Mouse (Mus musculus) thymus, postnatal 36 days (tissue): ENCODE measurements around the gene Mtf1.

ENCODE experiments used
- DNase-seq, 2 experiments: peaks; one replicate each; pipeline ENCODE4 v3.0.0; 2022; ENCODE audit warnings: mixed read lengths in 2 of 2

The Mtf1 gene

DNA sequence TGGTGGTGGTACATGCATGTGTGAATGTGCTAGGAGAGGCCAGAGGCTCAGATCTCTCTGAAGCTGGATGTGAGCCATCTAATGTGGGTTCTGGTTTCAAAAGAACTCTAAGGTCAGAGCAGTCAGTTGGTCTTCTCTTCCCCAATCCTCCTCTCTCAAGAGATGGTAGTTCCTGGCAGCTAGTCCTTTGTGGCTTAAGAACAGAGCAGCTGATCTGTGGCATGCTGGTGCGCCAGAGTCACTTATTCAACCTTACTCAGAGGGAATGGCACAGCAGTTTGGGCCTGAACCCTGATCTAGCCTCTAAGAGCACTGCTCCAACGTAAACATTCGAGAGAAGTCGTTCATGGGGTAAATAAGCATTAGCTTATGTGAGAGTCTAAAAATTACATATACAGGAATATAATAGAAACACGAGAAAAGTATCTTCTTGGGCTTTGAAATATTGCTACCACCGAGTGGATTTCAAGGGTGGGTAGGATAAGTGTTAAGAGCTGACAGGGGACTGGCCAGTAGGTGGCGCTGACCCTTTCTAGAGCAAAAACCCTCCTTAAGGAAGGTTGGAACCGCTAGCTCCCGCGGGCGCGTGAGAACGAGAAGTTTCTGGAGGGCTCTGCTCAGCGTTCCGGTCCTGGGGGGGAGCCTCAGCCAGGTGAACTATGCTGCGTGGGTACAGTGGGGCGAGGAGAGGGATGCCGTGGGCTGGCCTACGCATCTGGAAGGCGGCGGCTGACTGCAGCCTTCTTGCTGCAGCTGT, at the start of gene Mtf1:
TSS of gene Mtf1 (plus strand) at position 553 of the 757 bp plus-strand sequence.
- DNase-seq: peak; percentile 84

DNA sequence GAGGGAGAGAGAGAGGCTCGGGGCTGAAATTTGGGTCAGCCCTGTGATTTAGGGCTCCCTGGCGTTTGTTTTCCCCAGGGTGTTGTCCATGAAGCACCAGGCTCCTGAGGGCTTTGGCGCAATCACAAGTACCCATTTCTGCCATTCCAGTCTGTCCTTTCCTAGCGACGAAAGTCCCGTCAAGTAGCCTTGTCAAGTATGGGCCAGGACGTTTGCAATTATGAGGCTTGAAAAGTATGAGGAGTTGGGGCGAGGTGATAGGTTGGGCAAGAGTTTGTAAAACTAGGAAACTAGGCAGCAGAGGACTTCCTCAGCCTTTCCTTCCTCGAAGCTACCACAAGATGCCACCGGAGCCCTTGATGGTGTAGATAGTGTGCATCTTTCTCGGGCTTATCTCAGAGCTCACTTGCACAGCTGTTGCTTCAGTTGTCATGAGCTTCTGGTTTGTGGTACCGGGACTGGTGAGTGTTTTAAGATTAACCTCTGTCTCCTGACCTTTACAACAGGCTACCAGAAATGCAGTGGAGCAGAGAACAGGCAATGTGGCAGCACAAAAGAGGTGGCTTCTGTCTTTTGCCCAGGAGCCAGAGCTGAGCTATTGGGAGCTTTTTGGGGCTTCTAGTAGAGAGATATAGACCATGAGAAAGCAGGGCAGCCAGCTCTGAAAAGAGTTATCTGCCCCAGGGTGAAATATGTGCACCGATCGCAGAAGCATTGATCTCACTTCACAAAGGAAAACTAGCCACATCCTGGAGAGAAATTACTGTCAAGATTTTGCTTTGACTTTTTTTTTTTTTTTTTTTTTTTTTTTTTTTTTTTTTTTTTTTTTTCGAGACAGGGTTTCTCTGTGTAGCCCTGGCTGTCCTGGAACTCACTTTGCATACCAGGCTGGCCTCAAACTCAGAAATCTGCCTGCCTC, 49.4 kb upstream of the Mtf1 start:
- peak; percentile 54 to 67 for DNase-seq

DNA sequence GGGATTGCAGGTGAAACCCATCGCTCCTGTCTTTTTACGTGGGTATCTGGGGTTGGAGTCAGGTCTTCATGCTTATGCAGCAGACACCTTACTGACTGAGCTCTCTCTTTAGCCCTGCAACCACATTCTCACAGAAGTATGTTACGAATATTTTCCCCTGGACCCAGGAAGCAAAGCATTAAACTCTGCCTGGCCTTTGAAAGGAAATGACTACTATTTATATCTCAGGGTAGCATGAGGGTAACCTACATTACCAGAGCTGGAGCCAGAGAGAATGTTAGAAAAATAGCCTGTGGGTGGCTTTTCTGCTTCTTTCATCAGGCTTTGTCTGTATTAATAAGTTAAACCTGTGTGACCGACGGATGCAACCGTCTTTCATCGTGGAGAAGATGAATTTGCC, 46.4 kb upstream of the Mtf1 start:
- DNase-seq: no peak

DNA sequence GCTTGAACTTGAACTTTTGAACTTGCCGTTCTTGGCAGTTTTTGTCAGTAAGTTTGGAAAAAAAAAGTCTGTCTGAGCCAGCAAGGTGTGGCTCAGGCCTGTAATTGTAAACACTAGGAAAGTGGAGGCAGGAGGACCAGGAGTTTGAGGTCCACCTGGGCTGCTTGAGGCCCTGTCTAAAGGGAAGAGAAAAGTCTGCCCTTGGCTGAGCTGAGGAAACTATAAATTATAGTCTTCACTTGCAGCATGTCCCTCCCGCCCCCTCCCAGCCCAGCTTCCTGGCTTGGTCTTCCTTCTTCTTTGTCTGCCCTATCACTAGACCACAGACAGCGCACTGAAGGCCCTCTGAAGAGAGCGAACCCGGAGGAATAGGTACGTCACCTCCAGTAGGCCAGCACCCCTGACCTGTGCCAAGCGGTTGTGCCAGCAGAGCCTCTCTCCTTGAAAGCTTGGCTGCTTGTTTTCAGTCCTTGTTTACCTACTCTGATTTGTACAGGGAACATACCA, 42.5 kb upstream of the Mtf1 start:
- no peak for DNase-seq

DNA sequence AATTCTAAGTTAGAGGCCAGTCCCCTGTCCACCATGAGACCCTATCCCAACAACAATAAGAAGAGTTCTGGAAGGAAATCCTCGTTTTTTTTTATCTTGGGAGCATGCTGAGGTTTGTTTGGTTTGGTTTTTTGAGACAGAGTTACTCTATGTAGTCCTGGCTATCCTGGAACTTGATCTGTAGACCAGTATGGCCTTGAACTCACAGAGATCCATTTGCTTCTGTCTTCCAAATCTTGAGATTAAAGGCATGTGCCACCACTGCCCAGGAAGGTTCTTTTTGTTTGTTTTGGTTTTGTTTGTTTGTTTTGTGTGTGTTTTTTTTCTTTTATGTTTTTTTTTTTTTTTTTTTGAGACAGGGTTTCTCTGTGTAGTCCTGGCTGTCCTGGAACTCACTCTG, 40.7 kb upstream of the Mtf1 start:
- DNase-seq: no peak

DNA sequence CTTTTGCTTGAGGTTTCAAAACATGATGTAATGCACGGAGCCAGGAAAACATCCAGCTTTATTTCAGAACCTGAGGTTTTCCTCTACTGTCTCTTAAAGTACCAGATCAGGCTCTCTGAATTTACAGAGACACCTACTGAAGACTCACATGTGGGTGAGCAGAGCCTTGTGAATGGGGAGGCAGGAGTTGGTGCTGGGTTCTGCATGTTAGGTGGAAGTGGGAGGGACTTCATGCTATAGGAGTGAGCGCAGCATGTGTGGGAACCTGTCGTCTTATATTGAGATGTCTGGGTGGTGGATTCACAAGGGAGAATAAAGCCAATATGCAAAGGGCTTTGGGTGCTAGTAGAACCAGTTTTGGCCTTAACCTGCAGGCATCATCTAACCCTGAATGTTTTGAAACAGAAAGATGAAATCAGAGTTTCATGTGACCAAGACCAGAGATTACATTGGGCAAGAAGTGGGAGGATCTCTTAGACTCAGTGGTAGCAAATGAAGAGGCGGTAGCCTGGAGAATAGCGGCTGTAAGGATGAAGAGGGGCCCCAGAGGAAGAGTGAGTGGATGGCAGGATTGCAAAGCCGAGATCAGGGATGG, 38.9 kb upstream of the Mtf1 start:
- no peak for DNase-seq

DNA sequence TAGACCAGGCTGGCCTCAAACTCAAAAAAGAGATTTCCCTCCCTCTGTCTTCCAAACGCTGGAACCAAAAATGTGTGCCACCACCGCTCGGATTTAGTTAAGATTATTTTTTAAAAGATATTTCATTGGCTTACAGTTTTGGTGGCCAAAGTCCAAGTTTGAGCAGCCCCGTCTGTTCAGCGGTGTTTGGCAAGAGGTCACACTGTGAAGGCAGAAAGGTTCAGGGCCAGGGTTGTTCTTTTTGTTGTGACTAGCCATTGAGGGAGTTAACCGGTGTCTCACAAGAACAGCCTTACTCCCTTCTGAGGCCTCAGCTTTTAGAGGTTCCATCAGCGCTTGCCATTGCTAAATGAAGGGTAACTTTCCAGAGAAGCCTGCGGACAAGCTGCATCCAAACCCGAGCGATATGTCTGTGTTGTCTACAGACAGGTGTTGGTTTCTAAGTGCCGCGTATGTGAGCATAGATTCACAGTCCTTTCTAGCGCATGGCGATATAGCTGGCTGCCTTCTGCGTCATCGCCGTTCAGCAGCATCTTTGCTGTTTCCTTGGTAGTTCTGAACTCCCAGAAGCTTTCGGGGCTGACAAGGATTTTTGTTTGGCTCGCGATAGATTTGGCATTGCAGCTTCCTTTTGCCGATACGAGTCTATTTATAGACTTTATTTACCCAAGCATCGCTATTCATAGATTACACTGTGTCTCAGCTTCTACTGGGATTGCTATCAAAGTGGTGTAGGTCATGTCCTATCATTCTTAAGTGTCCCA, 35.9 kb upstream of the Mtf1 start:
- DNase-seq: no peak

DNA sequence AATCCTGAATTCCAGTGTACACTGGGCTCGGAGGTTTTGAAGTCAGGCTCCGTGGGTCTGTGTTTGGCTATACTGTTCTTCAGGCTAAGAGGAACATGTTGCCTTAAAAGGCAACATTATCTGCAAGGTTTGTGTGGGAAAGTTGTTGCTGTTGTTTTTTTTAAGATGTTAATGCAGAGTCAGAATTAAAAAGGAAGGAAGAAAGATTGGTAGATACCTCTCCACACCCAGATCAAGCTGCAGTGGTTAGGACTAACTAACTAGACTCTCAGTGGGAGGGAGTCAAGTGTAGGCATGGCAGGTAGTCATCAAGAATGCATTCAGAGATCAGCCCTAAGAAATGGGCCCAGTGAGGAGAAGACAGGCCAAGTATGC, 35.4 kb upstream of the Mtf1 start:
- DNase-seq: no peak

DNA sequence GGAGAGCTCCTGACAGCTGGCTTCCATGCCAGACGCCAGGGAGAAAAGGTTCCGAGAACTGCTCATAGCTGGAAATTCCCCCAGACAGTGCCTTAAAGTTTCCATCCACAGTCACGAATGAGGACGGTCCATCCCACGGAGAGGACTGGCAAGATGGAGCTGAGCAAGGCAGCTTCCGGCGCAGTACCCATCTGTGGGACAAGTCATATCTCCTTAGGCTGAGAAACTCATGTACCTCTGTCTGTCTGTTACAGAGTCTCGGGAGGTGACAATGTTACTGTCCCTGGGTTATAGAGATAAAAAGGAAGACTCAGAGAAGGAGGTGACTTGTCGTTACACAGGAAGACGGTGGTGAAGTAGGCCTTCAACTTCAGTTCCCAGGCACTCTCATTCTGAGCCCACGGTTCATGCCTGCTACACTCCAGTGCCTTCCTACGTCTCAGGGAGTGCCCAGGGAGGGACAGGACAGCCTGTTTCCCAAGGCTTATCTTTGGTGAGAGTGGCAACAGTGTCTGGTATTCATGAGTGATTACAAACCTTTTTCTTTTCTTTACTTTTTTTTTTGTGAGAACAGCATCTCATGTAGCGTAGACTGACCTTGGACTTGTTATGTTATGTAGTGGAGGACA, 32.8 kb upstream of the Mtf1 start:
- no peak for DNase-seq

DNA sequence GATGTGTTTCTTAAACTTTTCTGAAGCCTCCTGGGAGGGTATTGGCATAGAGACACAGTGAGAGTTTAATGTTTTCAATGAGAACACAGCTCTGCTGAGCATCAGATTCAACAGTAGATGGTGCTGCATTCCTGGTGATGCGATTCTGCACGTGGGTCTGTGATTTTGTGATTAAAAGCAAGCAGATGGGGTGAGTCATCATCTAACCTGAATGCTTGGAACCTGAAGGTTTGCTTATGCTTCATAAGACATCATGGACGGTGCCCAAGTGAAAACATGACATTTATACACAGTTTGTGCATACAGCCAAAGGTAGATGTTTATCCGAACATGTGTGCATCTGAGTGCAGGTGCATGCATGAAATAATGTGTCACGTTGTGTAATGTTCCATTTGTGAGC, 31.3 kb upstream of the Mtf1 start:
- no peak for DNase-seq

DNA sequence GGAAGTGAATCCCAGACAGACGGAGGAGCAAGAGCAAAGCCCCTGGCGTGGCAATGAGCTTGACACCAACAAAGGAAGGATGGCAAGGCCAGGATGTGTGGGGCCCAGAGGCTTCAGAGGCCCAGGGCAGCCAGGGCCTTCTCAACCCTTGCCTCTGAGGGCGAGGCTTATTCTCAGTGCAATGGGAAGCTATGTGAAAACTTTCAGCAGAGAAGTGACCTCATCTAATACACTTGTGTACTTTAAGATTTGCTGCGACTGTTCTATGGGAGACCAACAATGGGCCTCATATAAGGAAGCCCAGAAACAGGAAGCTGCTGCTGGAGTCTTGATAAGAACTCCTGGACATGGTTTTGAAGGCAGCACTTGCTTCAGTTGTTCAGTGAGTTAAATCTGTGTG, 29.8 kb upstream of the Mtf1 start:
- no peak for DNase-seq

DNA sequence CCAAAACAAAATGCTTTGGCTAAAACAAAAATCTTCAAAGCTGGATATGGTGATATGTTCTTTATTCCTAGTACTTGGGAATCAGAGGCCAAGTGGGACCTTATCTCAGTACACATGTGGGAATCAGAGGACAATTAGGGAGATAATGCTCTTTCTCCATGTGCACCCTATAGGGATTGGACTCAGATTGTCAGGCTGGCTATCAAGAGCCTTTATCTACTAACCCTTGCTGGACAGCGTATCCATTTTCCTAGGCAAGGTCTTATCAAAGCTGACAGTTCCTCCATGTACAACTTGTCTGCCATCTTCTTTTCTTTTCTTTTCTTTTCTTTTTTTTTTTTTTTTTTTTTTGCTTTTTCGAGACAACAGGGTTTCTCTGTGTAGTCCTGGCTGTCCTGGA, 28.5 kb upstream of the Mtf1 start:
- DNase-seq: no peak

DNA sequence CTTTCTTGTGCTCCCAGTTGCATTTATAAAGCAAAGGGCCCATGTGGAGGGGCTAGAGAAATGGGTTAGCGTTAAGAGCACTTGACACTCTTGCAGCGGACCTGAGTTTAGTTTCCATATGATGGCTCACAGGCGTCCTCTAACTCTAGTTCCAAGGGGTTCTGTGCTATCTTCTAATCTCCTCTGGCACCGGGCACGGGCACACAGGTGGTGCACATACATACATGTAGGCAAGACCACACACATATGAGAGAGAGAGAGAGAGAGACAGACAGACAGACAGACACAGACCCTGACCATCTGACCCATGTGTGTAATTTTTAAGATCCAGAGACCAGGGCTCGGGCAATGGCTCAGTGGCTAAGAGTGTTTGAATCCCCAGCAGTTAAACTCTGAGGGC, 27.9 kb upstream of the Mtf1 start:
- DNase-seq: no peak

DNA sequence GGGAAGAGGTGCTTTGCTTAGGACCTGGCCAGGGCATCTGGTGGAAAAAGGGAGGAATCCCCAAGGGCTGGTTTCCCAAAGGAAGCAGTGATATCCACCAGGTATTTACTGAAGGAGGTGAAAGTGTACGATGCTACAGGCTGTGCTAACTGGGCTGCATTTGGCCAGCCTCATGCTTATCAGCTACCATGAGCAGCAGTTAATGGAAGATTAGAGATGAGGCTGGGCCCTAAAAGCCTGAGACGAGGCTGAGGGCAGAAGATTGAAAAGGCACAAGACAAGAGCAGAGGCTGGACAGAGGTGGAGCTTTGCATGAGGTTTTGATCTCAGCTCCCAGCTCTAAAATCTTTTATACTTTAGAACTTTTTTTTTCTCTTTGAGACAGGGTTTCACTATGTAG, 27.5 kb upstream of the Mtf1 start:
- no peak for DNase-seq

DNA sequence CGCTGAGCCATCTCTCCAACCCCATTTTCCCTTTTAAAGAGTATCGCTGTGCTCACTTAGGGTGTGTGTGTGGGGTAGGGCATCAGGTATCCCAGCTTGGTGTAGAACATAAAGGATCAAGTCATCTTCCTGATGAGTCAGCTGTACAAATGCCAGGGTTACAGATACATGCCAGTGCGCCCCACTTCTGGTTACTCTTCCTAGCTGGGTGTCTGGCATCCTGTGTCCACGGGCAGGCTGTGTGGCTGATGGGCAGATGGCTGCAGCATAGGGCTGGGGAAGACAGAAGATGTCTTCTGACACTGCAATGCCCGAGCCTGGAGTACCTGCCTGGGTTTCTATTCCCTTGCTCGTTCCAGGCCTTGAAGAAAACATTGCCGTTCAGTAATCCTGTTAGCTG, 20.5 kb upstream of the Mtf1 start:
- DNase-seq: no peak

DNA sequence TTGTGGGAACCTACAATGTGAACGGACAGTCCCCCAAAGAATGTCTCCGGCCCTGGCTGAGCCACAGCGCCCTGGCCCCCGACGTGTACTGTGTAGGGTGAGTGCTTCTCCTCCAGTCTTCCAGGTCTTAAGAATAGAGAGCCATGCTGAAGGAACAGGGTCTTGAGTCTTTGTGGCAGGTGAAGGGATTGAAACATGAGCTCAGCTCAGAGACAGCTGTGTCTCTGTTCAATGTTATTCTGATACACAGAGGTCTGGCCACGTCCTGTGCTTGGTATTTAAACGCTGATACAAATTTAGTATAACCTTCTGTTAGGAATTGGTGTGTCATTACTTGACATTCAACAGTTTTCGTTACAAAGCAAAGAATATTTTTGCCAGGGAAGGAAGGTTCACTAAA, 19.5 kb upstream of the Mtf1 start:
- no peak for DNase-seq

DNA sequence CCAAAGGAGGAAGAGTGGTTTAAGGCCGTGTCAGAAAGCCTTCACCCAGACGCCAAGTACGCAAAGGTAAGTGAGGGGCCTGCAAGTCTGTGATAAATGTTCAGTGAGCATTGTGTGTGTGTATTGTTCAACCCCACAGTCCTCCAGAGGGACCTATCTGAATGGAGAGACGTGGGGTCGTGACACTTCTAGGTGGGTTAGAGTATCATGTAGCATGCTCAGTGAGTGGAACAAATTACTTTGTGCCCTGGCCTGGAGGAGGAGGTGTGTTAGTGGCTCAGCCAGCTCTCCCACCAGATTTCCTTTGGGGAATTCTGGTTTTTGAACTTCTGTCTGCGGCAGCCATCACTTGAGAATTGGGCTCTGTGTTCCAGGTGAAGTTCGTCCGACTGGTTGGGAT, 18.0 kb upstream of the Mtf1 start:
- DNase-seq: no peak

DNA sequence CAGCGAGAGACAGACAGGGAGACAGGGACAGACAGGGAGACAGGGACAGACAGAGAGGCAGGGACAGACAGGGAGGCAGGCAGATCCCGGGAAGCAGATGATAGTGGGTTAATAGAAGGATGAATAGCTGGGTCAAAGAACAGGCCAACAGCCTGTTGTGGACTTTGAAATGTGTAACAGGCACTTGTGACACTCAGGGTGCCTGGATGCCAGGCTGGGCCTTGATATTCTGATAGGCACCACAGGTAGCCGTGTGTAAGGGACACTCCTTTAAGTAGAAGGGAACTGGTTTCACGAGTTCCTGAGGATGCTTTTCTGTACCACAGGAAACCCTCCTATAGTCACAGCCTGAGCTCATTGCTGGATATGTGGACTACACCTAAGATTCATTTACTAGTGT, 11.9 kb upstream of the Mtf1 start:
- DNase-seq: no peak

DNA sequence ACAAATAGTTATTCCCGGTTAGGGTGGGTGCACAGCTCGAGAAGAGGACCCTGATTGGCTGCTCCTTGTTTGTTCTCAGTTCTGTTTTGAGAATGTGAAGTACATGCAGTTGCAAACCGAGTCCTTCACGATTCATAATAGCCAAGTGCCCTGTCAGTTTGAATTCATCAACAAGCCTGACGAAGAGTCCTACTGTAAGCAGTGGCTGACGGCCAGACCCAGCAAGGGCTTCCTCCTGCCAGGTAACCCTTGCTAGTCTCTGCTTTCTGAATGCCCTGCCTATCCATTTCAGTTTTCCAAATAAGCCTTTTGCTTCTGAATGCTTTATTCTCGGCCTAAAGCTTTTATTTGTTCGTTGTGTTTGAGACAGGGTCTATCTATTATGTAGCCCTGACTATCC, 9.8 kb upstream of the Mtf1 start:
- no peak for DNase-seq

DNA sequence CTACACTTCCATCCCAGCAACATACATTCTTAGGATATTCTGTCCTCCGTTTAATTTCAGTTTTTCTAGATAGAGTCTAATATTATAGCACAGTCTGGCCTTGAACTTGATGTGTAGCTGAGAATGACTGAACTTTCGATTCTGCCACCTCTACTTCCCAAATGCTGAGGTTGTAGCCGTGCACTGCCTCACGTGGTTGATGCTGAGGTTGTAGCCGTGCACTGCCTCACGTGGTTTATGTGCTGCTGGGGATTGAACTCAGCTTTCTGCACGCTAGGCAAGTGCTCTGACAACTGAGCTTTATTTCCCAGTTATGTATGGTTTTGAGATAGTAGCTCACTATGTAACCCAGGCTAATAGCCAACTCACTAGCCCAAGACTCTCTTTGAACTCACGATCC, 5.8 kb upstream of the Mtf1 start:
- no peak for DNase-seq

DNA sequence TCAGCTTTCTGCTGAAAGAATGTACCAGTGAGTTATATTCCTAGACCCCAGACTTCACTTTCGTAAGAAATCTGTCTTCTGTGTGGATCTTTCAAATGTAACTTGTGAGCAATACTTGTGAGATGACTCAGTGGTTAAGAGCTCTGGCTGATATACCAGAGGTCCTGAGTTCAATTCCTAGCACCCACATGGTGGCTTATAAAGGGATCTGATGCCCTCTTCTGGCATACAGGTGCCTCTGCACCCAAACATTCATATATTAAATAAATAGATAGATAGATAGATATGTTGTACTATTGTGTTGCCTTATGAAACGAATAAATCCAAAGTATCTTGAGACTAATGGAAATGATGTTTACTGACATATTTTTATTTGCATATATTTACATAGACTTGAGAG, 5.0 kb upstream of the Mtf1 start:
- no peak for DNase-seq
